Mouse (Mus musculus) spleen, adult 2 months (tissue): Measurements from ENCODE around the gene Wwtr1. TPM values are rescaled to one million over a fixed set of nuclear protein-coding genes. Genes with fewer than 3 reads are reported as not detected.

Experiments
- DNase-seq, 2 experiments: peaks; one replicate each; pipeline versions ENCODE4 v3.0.0 to v3.0.0-alpha.2; 2012 to 2021; ENCODE audit warnings: low spot score in 2 of 2, low read depth in 1 of 2
- H3K27ac ChIP-seq: fragments of 200-500 bp; 2 replicates; pipeline ENCODE4 v1.5.1; 2012; ENCODE audit warnings: low read length, inconsistent platforms; ENCODE audit not compliant: insufficient read depth
- H3K27me3 ChIP-seq: fragments of 200-500 bp; 2 replicates; pipeline ENCODE4 v1.6.1; 2012; ENCODE audit warnings: mild to moderate bottlenecking, moderate library complexity, low read length, inconsistent platforms; ENCODE audit not compliant: control insufficient read depth, insufficient read depth
- H3K36me3 ChIP-seq: fragments of 200-500 bp; 2 replicates; pipeline ENCODE4 v1.6.1; 2012; ENCODE audit warnings: mild to moderate bottlenecking, low read length, inconsistent platforms; ENCODE audit not compliant: control insufficient read depth, insufficient read depth
- H3K4me1 ChIP-seq: fragments of 200-500 bp; 2 replicates; pipeline ENCODE4 v1.6.1; 2011; ENCODE audit warnings: inconsistent platforms; ENCODE audit not compliant: control insufficient read depth, insufficient read depth, insufficient read length
- H3K4me3 ChIP-seq: fragments of 200-500 bp; 2 replicates; pipeline ENCODE4 v1.5.1; 2011; ENCODE audit warnings: mild to moderate bottlenecking, inconsistent platforms; ENCODE audit not compliant: insufficient read depth, insufficient read length; ENCODE audit errors: extremely low read depth
- CTCF ChIP-seq: fragments of 200-500 bp; IDR thresholded peaks from 2 replicates; pipeline ENCODE4 v1.5.1; 2011; ENCODE audit warnings: mild to moderate bottlenecking, inconsistent platforms; ENCODE audit not compliant: insufficient read depth, insufficient read length, insufficient replicate concordance; ENCODE audit errors: extremely low read depth
- POLR2A ChIP-seq: fragments of 200-500 bp; IDR thresholded peaks from 2 replicates; pipeline ENCODE4 v1.6.1; 2011; ENCODE audit warnings: low read depth, low read length, inconsistent platforms
- WGBS: fragments of 180-500 bp; shearing (Covaris S2); methylation state at CpG from one replicate; pipeline ENCODE4 v1.1.7; 2018; 5-methylcytosine and 5-hydroxymethylcytosine counted together
- polyA plus RNA-seq: library from polyadenylated mRNA; depleted of rRNA; stranded (reverse); fragments of >200 nt; gene quantifications from 2 replicates; pipeline ENCODE4 v1.2.3, GENCODE M21; 2012; rRNA removed

Gene Wwtr1
- polyA plus RNA-seq, 1 experiment, result 3.8 TPM

DNA sequence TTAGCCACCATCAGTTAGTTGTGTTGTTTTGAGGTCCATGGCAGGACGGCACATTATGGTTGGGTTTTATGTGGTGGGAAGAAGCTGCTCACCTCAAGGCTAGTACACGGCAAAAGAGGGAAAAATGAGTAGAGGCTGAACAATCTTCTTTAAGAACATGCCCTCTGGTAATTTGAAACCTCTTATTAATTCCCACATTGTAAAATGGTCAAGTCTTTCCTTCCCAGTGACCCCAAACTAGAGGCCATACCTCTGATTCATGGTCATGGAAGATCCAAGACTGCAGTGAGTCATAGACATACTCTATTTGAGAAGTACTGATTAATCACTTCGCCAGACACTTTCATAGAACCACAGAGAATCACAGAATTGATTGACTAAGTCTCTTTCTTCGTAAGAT is 164.2 kb downstream of the Wwtr1 start:
- Histone ChIP-seq H3K4me3 (no peak overlapping the region), H3K36me3 (no peaks in the 10 kb centered on the region), H3K27ac (no peak overlapping the region), H3K27me3 (no peaks in the 10 kb centered on the region), H3K4me1 (no peaks in the 10 kb centered on the region)
- 78% methylated on average over 4 of the region's 4 CpGs for WGBS
- DNase-seq, result no peak
- TF ChIP-seq POLR2A (no peak), CTCF (no peak)

Other genes starting within 250 kb of the Wwtr1 start
- gene Tm4sf4, start 150.6 kb downstream of the Wwtr1 start, polyA plus RNA-seq, result 0.12 and 0.13 TPM in 2 replicates
- 10.4 and 11.5 TPM in 2 replicates for gene Commd2, start 75.8 kb upstream of the Wwtr1 start, polyA plus RNA-seq
- not detected in 2 replicates for gene Ankub1, start 116.9 kb upstream of the Wwtr1 start, polyA plus RNA-seq
- gene Rnf13, start 160.2 kb upstream of the Wwtr1 start, polyA plus RNA-seq, result 20.7 and 28.1 TPM in 2 replicates